Mouse (Mus musculus) C2C12 (cell line): ENCODE measurements at regions not wholly inside any gene's neighbourhood (a gene's known extent, or its start where the extent isn't known, plus 50 kb on each side); places are given as distances from the start of the nearest gene placed in this dataset.

Experiments
- CEBPB ChIP-seq: IDR thresholded peaks from one replicate; pipeline ENCODE4 v1.6.1; 2011; ENCODE audit warnings: low read depth, mild to moderate bottlenecking, control low read depth, moderate library complexity
- CTCF ChIP-seq: IDR thresholded peaks from one replicate; pipeline ENCODE4 v1.5.1; 2011; ENCODE audit not compliant: control insufficient read depth, insufficient read depth, insufficient read length
- MAX ChIP-seq: IDR thresholded peaks from one replicate; pipeline ENCODE4 v1.6.1; 2011; ENCODE audit warnings: mild to moderate bottlenecking, control low read depth
- MYOG ChIP-seq: IDR thresholded peaks from one replicate; pipeline ENCODE4 v1.6.1; 2011; ENCODE audit not compliant: control insufficient read depth, insufficient read length; ENCODE audit errors: extremely low read depth
- USF1 ChIP-seq: IDR thresholded peaks from one replicate; pipeline ENCODE4 v1.6.1; 2011; ENCODE audit warnings: low read depth, mild to moderate bottlenecking, control low read depth, moderate library complexity

GRCm38 (mm10) chr12:13120581-13120980 lies 128.4 kb downstream of the Ddx1 start:
- TF ChIP-seq CTCF (no peak), CEBPB (no peak), USF1 (no peak), MYOG (no peak), MAX (no peak)
